Mouse (Mus musculus): ENCODE measurements around the gene Wfdc9.

DNA sequence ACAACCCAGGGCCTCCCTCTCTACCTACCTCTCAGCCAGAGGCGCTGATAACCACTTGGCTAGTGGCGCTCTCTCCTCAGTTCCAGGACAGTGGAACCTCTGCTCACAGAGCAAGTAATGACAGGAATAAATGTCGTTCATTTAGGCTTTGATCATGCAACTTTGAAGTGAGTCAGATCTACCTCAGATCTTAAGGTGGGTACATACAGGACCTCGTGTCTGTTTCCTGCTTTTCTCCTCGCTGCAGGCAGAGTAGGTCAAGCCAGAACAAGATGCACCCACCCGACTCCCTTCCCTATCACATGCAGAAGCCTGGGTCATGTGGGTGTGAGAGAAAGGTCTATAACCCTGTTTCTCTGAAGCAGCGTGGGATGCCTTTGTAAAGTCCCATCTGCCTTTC lies 17.6 kb upstream of the Wfdc9 start, which contains the start of gene Wfdc11:
- no peak for TF ChIP-seq POLR2A (IDR thresholded peaks at IDR 0.05; ENCODE audit: borderline replicate concordance, low read depth, low read length)
- TF ChIP-seq CTCF (IDR thresholded peaks at IDR 0.05; ENCODE audit: low read depth, low read length), result no peak

All from bone marrow macrophage, adult 2 months (primary cell).